ENCODE assay signal across 16 mouse cellular contexts in genomic region chr10:44607334-44607851, GRCm38 (mm10).
DNase-seq lines count a peak whose midpoint lies in the region; ATAC-seq lines count a peak whose summit lies in the region.
"Had no signal": no experiment of that assay in that cellular context is flagged by ENCODE, and none has a peak within 500 bp of the region (broad histone marks: within the 10 kb centered on the region; RNA-seq: fewer than 3 reads in every experiment).

No protein-coding gene starts in this region.

- WGBS in embryonic facial prominence, embryonic 14.5 days = 55% methylated on average over 5 of the region's 5 CpGs
- 80% methylated on average over 5 of the region's 5 CpGs for WGBS in embryonic facial prominence, embryonic 10.5 days
- 84% methylated on average over 5 of the region's 5 CpGs for WGBS in forebrain, embryonic 11.5 days
- WGBS in forebrain, embryonic 10.5 days = 83% methylated on average over 5 of the region's 5 CpGs

- no peak overlapping the region for H3K9ac ChIP-seq in embryonic facial prominence, embryonic 14.5 days (ENCODE audit: low read depth, low read length)
- H3K9ac ChIP-seq in forebrain, embryonic 11.5 days (ENCODE audit: low read length) = no peak overlapping the region
- H3K9ac ChIP-seq: midbrain, embryonic 15.5 days; neural tube, embryonic 13.5 days had no signal

- peak; percentile 31 for DNase-seq in embryonic facial prominence, embryonic 14.5 days (ENCODE audit: low spot score)
- no peak for DNase-seq in embryonic facial prominence, embryonic 10.5 days (ENCODE audit: low spot score)
- DNase-seq in ovary, adult 18-20 months (ENCODE audit: low spot score) = peak; percentile 6
- no peak for DNase-seq in ovary, postnatal 14 days (ENCODE audit: low spot score)
- DNase-seq in forebrain, embryonic 11.5 days (ENCODE audit: low spot score) = no peak
- DNase-seq in forebrain, embryonic 10.5 days (ENCODE audit: extremely low spot score, low spot score) = no peak
- DNase-seq: cerebellum, postnatal 25 days; heart, postnatal 4 days; kidney, postnatal 25 days; right cerebral cortex, postnatal 4 days; thymus, adult 18-20 months had no signal

- no peak overlapping the region for H3K27ac ChIP-seq in embryonic facial prominence, embryonic 14.5 days (replicated peaks; ENCODE audit: low read depth, low read length)
- H3K27ac ChIP-seq in embryonic facial prominence, embryonic 10.5 days (replicated peaks) = no peak overlapping the region
- H3K27ac ChIP-seq in forebrain, embryonic 11.5 days (ENCODE audit: low read depth, low read length) = no peak overlapping the region
- no peak overlapping the region for H3K27ac ChIP-seq in forebrain, embryonic 10.5 days
- H3K27ac ChIP-seq: midbrain, embryonic 15.5 days; neural tube, embryonic 13.5 days had no signal

- no peaks in the 10 kb centered on the region for H3K36me3 ChIP-seq in embryonic facial prominence, embryonic 14.5 days (ENCODE audit: control insufficient read depth, insufficient read depth, low read length)
- H3K36me3 ChIP-seq in embryonic facial prominence, embryonic 10.5 days (replicated peaks) = no peaks in the 10 kb centered on the region
- H3K36me3 ChIP-seq in forebrain, embryonic 11.5 days (ENCODE audit: control insufficient read depth, insufficient read depth, low read length) = no peaks in the 10 kb centered on the region
- H3K36me3 ChIP-seq in forebrain, embryonic 10.5 days (replicated peaks) = no peaks in the 10 kb centered on the region
- H3K36me3 ChIP-seq: midbrain, embryonic 15.5 days; neural tube, embryonic 13.5 days had no signal

- H3K27me3 ChIP-seq in embryonic facial prominence, embryonic 14.5 days (replicated peaks; ENCODE audit: control insufficient read depth, insufficient read depth, low read length) = no peaks in the 10 kb centered on the region
- H3K27me3 ChIP-seq in embryonic facial prominence, embryonic 10.5 days (replicated peaks; ENCODE audit: low read depth, poor library complexity, severe bottlenecking) = no peaks in the 10 kb centered on the region
- H3K27me3 ChIP-seq in forebrain, embryonic 11.5 days (ENCODE audit: control insufficient read depth, insufficient read depth, low read length) = no peaks in the 10 kb centered on the region
- H3K27me3 ChIP-seq in forebrain, embryonic 10.5 days (ENCODE audit: poor library complexity, severe bottlenecking) = no peaks in the 10 kb centered on the region
- H3K27me3 ChIP-seq: midbrain, embryonic 15.5 days; neural tube, embryonic 13.5 days had no signal

- H3K4me1 ChIP-seq in embryonic facial prominence, embryonic 14.5 days (ENCODE audit: control insufficient read depth, insufficient read depth, low read length) = no peaks in the 10 kb centered on the region
- peaks cover 6% of the 10 kb centered on the region; the same call in 1 of the 2 replicates for H3K4me1 ChIP-seq in embryonic facial prominence, embryonic 10.5 days
- H3K4me1 ChIP-seq in forebrain, embryonic 11.5 days (replicated peaks; ENCODE audit: control insufficient read depth, insufficient read depth, low read length) = no peaks in the 10 kb centered on the region
- H3K4me1 ChIP-seq in forebrain, embryonic 10.5 days = no peaks in the 10 kb centered on the region
- H3K4me1 ChIP-seq: midbrain, embryonic 15.5 days; neural tube, embryonic 13.5 days had no signal

- no peak overlapping the region for H3K4me2 ChIP-seq in embryonic facial prominence, embryonic 14.5 days (ENCODE audit: low read depth, low read length)
- no peak overlapping the region for H3K4me2 ChIP-seq in forebrain, embryonic 11.5 days (ENCODE audit: low read depth, low read length, severe bottlenecking)
- H3K4me2 ChIP-seq: midbrain, embryonic 15.5 days; neural tube, embryonic 13.5 days had no signal

- H3K9me3 ChIP-seq in embryonic facial prominence, embryonic 14.5 days (ENCODE audit: control insufficient read depth, low read length) = no peaks in the 10 kb centered on the region
- H3K9me3 ChIP-seq in embryonic facial prominence, embryonic 10.5 days = no peaks in the 10 kb centered on the region
- H3K9me3 ChIP-seq in forebrain, embryonic 11.5 days (ENCODE audit: control insufficient read depth, low read length) = no peaks in the 10 kb centered on the region
- H3K9me3 ChIP-seq in forebrain, embryonic 10.5 days = no peaks in the 10 kb centered on the region
- H3K9me3 ChIP-seq: midbrain, embryonic 15.5 days; neural tube, embryonic 13.5 days had no signal

- no peak for ATAC-seq in embryonic facial prominence, embryonic 14.5 days (ENCODE audit: low read depth)
- ATAC-seq in common myeloid progenitor, adult 5-6 weeks (replicated peaks; ENCODE audit: low read depth, poor library complexity, severe bottlenecking) = peak; percentile 90
- peak; percentile 78 for ATAC-seq in neutrophil, adult 5-6 weeks (ENCODE audit: extremely low read depth, insufficient number of reproducible peaks, low FRiP score, poor library complexity, severe bottlenecking)
- ATAC-seq in forebrain, embryonic 11.5 days (replicated peaks; ENCODE audit: low FRiP score) = no peak
- ATAC-seq: midbrain, embryonic 15.5 days had no signal

- H3K4me3 ChIP-seq in embryonic facial prominence, embryonic 14.5 days (ENCODE audit: low read depth, low read length) = no peak overlapping the region
- no peak overlapping the region for H3K4me3 ChIP-seq in embryonic facial prominence, embryonic 10.5 days
- H3K4me3 ChIP-seq in forebrain, embryonic 11.5 days (ENCODE audit: low read depth, low read length) = no peak overlapping the region
- no peak overlapping the region for H3K4me3 ChIP-seq in forebrain, embryonic 10.5 days
- H3K4me3 ChIP-seq: erythroblast, embryonic 14.5 days; midbrain, embryonic 15.5 days; neural tube, embryonic 13.5 days had no signal

Comparison
In these comparisons a context has a peak if more than half of its experiments do, and no peak if none do; other contexts are left out.
1. DNase-seq: peak in embryonic facial prominence, embryonic 14.5 days (single experiment) and ovary, adult 18-20 months (single experiment); none in embryonic facial prominence, embryonic 10.5 days (single experiment), ovary, postnatal 14 days (single experiment), forebrain, embryonic 11.5 days (single experiment) and forebrain, embryonic 10.5 days (single experiment).
2. ATAC-seq: peak in common myeloid progenitor, adult 5-6 weeks (single experiment) and neutrophil, adult 5-6 weeks (single experiment); none in embryonic facial prominence, embryonic 14.5 days (single experiment) and forebrain, embryonic 11.5 days (single experiment).